Mouse (Mus musculus) spleen, adult 2 months (tissue): ENCODE results near the gene Bend6. TPM values are rescaled to one million over a fixed set of nuclear protein-coding genes. Genes with fewer than 3 reads are reported as not detected.

ENCODE experiments used
- DNase-seq, 2 experiments: peaks; one replicate each; pipeline versions ENCODE4 v3.0.0 to v3.0.0-alpha.2; 2012 to 2021; ENCODE audit warnings: low spot score in 2 of 2, low read depth in 1 of 2
- H3K27ac ChIP-seq: fragments of 200-500 bp; 2 replicates; pipeline ENCODE4 v1.5.1; 2012; ENCODE audit warnings: low read length, inconsistent platforms; ENCODE audit not compliant: insufficient read depth
- H3K27me3 ChIP-seq: fragments of 200-500 bp; 2 replicates; pipeline ENCODE4 v1.6.1; 2012; ENCODE audit warnings: mild to moderate bottlenecking, moderate library complexity, low read length, inconsistent platforms; ENCODE audit not compliant: control insufficient read depth, insufficient read depth
- H3K36me3 ChIP-seq: fragments of 200-500 bp; 2 replicates; pipeline ENCODE4 v1.6.1; 2012; ENCODE audit warnings: mild to moderate bottlenecking, low read length, inconsistent platforms; ENCODE audit not compliant: control insufficient read depth, insufficient read depth
- H3K4me1 ChIP-seq: fragments of 200-500 bp; 2 replicates; pipeline ENCODE4 v1.6.1; 2011; ENCODE audit warnings: inconsistent platforms; ENCODE audit not compliant: control insufficient read depth, insufficient read depth, insufficient read length
- H3K4me3 ChIP-seq: fragments of 200-500 bp; 2 replicates; pipeline ENCODE4 v1.5.1; 2011; ENCODE audit warnings: mild to moderate bottlenecking, inconsistent platforms; ENCODE audit not compliant: insufficient read depth, insufficient read length; ENCODE audit errors: extremely low read depth
- CTCF ChIP-seq: fragments of 200-500 bp; IDR thresholded peaks from 2 replicates; pipeline ENCODE4 v1.5.1; 2011; ENCODE audit warnings: mild to moderate bottlenecking, inconsistent platforms; ENCODE audit not compliant: insufficient read depth, insufficient read length, insufficient replicate concordance; ENCODE audit errors: extremely low read depth
- POLR2A ChIP-seq: fragments of 200-500 bp; IDR thresholded peaks from 2 replicates; pipeline ENCODE4 v1.6.1; 2011; ENCODE audit warnings: low read depth, low read length, inconsistent platforms
- whole genome bisulfite sequencing: fragments of 180-500 bp; shearing (Covaris S2); methylation state at CpG from one replicate; pipeline ENCODE4 v1.1.7; 2018; 5-methylcytosine and 5-hydroxymethylcytosine counted together
- polyA plus RNA-seq: library from polyadenylated mRNA; depleted of rRNA; stranded (reverse); fragments of >200 nt; gene quantifications from 2 replicates; pipeline ENCODE4 v1.2.3, GENCODE M21; 2012

The Bend6 gene
- polyA plus RNA-seq, 1 experiment = 0.43 TPM

- Histone ChIP-seq H3K27ac (no peak overlapping the region), H3K36me3 (no peaks in the 10 kb centered on the region), H3K4me1 (no peaks in the 10 kb centered on the region), H3K4me3 (no peak overlapping the region), H3K27me3 (no peaks in the 10 kb centered on the region)
- DNase-seq = no peak
- 68% methylated on average over 4 of the region's 4 CpGs for WGBS
- TF ChIP-seq CTCF = no peak
- no peak for TF ChIP-seq POLR2A
Measured at GRCm38 (mm10) chr1:33896666-33897065, 10.9 kb downstream of the Bend6 start.

GRCm38 (mm10) chr1:33896116-33896515 lies 11.5 kb downstream of the Bend6 start:
- Histone ChIP-seq H3K27me3 (no peaks in the 10 kb centered on the region), H3K36me3 (no peaks in the 10 kb centered on the region), H3K27ac (no peak overlapping the region), H3K4me1 (no peaks in the 10 kb centered on the region), H3K4me3 (no peak overlapping the region)
- 64% methylated on average over 6 of the region's 6 CpGs for WGBS
- no peak for TF ChIP-seq CTCF
- no peak for TF ChIP-seq POLR2A
- DNase-seq = no peak

- Histone ChIP-seq H3K27me3 (no peaks in the 10 kb centered on the region), H3K36me3 (no peaks in the 10 kb centered on the region), H3K27ac (no peak overlapping the region), H3K4me1 (no peaks in the 10 kb centered on the region), H3K4me3 (no peak overlapping the region)
- WGBS = 50% methylated on average over 10 of the region's 10 CpGs
- peak in 1 of 2 experiments; percentile 12 for DNase-seq
- no peak for TF ChIP-seq POLR2A
- no peak for TF ChIP-seq CTCF
Measured at GRCm38 (mm10) chr1:33892784-33893183, 14.8 kb downstream of the Bend6 start.

- TF ChIP-seq CTCF (no peak), POLR2A (no peak)
- WGBS = 4% methylated on average over 18 of the region's 18 CpGs
- no peaks in the 10 kb centered on the region for H3K27me3 ChIP-seq
- H3K4me3 ChIP-seq = peak overlapping the region; percentile 53
- DNase-seq = peak; percentile 46 to 67
- H3K27ac ChIP-seq = peak overlapping the region; percentile 51
- no peaks in the 10 kb centered on the region for H3K36me3 ChIP-seq
- H3K4me1 ChIP-seq = no peaks in the 10 kb centered on the region
Measured at GRCm38 (mm10) chr1:33883102-33883839, 24.3 kb downstream of the Bend6 start.

GRCm38 (mm10) chr1:33878170-33878569 lies 29.4 kb downstream of the Bend6 start:
- no peak overlapping the region for H3K4me3 ChIP-seq
- WGBS = 77% methylated on average over 7 of the region's 7 CpGs
- no peak for DNase-seq
- no peaks in the 10 kb centered on the region for H3K36me3 ChIP-seq
- no peaks in the 10 kb centered on the region for H3K4me1 ChIP-seq
- no peak overlapping the region for H3K27ac ChIP-seq
- H3K27me3 ChIP-seq = no peaks in the 10 kb centered on the region
- no peak for TF ChIP-seq POLR2A
- no peak for TF ChIP-seq CTCF

GRCm38 (mm10) chr1:33876416-33876815 lies 31.2 kb downstream of the Bend6 start:
- Histone ChIP-seq H3K4me3 (no peak overlapping the region), H3K4me1 (no peaks in the 10 kb centered on the region), H3K36me3 (no peaks in the 10 kb centered on the region), H3K27me3 (no peaks in the 10 kb centered on the region), H3K27ac (no peak overlapping the region)
- TF ChIP-seq CTCF = no peak
- no peak for TF ChIP-seq POLR2A
- 85% methylated on average over 3 of the region's 3 CpGs for WGBS
- no peak for DNase-seq

- H3K4me1 ChIP-seq = no peaks in the 10 kb centered on the region
- no peak for TF ChIP-seq CTCF
- TF ChIP-seq POLR2A = no peak
- WGBS = 66% methylated on average over 6 of the region's 6 CpGs
- no peaks in the 10 kb centered on the region for H3K27me3 ChIP-seq
- no peak overlapping the region for H3K4me3 ChIP-seq
- H3K27ac ChIP-seq = no peak overlapping the region
- no peak for DNase-seq
- no peaks in the 10 kb centered on the region for H3K36me3 ChIP-seq
Measured at GRCm38 (mm10) chr1:33875691-33876090, 31.9 kb downstream of the Bend6 start.
